Mouse (Mus musculus) kidney, postnatal 4 days (tissue): ENCODE measurements around the gene Dntt.
A peak's percentile ranks its signal among the peaks of the same experiment; 100 is the strongest.

ENCODE experiments used
- DNase-seq, 2 experiments: peaks; one replicate each; pipeline ENCODE4 v3.0.0; 2021; ENCODE audit warnings: mixed read lengths in 2 of 2

The Dntt gene

DNA sequence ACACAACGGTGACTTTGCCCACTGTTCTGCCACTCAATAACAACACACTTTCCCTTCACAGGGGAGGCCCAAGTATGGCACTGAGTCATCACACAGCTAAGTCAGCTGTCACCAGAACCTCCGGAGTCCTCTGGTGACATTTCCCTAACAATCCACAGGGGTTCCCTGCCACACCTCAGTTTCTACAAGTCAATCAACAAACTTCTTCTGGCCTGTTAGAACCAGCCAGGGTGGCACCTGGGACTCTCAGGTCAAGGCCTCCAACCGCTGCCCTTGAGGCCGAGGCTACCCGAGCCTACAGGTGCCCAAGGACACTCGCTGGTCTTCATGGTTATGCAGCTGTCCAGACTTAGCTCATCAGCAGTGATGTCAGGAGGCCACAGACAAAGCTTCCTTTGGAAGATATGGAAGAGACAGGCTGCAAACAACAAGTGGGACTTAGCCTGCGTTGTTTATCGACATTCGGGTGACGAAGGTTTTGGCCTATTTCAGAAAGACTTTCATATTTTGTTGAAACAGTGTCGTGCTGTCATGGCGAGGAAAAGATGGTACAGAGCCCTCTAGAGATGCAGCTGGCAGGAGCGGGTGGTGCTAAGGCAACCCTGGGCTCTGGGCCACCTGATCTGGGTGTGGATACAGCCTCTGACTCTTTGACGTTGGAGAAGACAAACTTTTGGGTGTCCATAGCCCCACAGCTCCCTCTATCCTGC lies 44.8 kb downstream of the Dntt start:
- DNase-seq, result no peak

DNA sequence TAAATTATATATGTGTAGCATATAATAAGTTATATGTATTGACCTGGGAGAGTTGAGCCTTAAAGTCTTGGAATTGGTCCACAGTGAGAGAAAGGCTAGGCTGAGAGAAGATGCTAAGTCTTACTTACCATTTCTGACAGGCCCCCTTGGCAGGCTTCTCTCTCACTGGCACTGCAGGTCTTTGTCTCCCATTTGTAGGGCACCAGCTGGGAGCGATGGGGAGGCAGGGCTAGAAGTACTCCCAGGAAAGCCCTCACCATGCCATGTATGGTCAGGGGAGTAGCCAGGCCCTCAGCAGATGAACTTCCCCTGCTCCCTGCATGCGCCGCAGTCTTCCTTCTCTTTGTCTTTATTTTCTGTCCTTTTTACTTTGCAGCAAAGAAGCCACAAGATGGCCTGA lies 47.8 kb downstream of the Dntt start, which contains the start of gene Opalin:
TSS of gene Opalin (minus strand) at position 208 of the 400 bp plus-strand sequence.
- no peak for DNase-seq

DNA sequence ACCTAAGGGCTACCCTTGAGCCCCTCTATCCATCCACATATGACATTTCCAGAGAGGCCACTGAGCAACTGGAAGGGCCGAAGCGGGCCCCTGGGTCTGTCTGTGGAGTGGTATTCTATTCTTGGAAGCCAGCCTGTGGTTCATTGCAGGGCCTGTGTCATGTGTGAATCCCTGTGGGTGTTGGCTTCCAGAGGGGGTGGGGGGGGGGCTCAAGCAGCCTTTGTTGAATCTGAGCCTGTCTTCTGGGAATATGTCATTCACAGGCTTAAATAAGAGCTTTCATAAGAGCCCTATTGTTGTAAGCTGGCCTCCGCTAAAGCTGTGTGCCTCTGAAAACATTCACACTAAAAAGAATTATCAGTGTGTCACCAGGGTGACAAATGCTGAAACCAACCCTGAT lies 52.5 kb downstream of the Dntt start:
- no peak for DNase-seq

DNA sequence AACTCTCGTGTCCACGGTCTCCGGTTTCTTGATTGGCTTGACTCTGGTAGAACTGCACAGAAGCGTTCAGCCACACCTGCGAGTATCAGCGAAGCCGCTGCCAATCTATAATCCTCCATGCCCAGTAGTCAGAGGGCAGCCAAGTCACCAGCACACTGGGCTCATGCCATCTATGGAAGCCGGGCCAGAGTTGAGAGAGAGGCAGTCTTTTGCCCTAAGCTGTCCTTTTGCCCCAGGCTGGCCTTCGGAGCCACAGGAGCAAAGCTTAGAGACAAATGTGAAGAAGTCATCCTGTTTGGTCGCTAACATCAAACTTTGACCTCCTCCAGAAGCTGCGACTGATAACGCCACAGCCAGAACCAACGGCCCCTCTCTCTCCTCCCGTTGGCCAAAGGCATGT lies 54.6 kb downstream of the Dntt start:
- no peak for DNase-seq

DNA sequence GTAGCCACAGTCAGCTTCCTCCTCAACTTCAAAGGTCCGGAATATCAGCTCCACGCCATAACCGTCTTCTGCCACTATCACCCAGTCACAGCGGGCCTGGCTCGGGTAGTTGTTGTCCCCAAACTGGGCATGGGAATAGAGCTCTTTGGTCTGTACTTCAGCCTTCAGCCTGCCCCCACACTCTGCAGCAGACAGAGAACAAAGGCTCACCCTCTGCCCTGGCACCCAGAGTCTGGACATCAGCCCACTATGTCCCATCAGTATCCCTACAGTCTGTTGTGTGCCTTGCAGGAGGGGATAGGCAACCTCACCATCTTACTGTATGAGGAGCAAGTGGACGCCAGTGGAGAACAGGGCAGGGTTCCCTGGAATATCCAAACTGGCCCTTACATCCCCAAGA lies 57.2 kb downstream of the Dntt start:
- DNase-seq, result no peak

DNA sequence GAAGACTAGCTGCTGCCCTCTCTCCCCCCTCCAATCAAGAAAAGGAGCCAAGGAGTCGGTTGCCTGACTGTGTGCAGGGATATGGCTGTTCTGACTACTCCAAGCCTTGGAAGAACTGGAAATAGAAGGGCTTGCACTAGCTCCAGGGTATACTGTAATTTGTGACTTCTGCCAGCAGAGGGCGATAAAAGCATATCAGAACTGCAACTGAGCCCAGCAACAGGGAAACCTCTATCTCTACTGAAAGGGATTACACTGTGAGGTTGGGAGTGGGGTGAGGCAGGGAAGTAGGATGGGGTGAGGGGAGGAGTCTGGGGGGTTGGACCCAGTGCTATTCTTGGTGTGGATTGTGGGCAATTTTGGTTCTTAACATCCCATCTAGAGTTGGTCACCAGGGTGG lies 57.6 kb downstream of the Dntt start:
- DNase-seq, result peak; percentile 76 to 77

DNA sequence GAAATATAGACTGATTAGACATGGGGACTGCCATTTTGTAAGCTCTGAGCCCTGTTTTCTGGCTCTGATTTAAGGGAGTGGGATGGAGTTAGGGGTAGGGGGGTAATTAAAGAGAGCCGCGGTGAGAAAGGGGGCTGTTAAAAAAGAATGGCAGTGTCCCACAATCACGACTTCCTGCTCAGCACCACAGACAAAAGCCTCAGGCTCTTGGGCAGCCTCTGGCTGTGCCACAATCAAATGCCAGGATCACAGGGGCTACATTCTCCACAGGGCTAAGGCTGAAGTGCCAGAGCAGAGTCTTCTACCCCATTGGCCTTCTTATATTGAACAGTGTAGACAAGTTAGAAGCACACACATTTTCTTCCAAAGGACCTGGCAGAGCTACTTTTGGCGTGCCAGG lies 58.8 kb downstream of the Dntt start:
- no peak for DNase-seq

DNA sequence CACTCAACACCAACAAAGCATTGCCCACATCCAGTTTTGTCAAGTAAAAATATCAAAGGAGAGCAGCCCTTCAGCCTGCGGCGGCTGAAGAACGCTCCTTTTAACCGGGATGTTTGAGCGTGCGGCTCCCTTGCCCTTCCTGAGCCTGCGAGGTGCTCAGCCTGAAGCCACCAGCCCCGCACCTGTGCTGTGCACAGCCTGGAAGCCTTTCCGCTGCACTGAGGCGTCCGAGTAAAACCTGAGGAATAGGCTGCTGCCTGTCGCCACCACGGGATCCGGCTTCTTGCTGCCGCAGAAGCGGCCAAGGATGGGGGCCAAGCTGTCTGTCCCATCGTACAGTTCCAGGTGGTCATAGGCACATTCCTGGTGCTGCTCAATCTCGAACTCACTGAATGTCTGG lies 59.4 kb downstream of the Dntt start:
- DNase-seq, result peak; percentile 15 to 23

DNA sequence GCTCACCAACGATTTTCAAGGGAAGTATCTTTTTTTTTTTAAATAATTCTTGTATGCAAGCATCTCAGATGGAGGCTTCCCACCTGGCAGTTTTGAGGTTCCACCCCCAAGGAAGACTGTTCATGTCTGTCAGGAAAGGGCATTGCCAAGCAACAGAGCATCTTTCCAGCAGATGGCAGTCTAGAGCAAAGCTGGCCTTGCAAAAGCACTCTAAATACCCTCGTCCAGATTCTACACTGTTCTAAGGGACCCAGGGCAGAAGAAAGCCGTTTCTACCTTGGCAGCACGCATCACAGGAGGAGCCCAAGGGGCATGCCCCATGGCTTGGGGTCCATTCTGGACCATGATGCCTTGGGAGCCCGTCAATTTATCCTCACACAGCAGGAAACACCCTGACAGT lies 60.8 kb downstream of the Dntt start:
- peak; percentile 70 to 74 for DNase-seq

DNA sequence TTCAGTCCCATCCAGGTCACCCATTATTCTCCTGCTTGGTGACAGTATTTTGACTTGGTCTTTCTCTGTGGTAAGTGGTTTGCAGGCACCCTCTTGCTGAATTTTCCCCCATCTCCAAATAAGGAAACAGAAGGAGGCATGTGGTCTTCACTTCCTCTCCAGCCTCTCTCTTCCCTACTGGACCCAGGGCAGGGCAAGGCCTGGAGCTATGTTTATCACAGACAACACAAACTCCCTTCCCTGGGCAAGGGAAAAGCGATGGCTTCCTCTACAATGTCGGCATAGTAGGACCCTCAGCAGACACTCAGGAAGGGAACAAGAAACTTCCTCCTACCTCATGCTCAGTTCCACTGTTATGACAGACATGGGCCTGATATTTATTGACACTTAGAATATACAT lies 62.8 kb downstream of the Dntt start:
- no peak for DNase-seq

DNA sequence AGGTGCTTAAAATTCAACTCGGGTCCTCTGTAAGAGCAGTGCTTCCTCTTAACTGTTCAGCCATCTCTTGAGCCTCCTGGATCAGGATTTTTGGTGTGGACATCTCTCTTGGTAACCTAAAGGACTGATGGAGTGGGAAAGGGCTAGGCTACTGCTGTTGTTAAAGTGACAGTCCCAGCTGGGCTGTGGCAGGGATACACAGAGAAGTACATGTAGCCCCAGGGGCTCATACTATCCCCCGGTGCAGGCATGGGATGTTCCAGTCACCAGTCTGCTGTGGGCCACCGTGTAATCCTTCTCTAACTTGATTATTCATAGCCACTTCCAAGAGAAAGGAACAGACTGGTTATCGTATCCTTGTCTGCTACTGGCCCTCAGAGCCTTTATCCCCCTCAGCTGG lies 68.0 kb downstream of the Dntt start:
- no peak for DNase-seq

DNA sequence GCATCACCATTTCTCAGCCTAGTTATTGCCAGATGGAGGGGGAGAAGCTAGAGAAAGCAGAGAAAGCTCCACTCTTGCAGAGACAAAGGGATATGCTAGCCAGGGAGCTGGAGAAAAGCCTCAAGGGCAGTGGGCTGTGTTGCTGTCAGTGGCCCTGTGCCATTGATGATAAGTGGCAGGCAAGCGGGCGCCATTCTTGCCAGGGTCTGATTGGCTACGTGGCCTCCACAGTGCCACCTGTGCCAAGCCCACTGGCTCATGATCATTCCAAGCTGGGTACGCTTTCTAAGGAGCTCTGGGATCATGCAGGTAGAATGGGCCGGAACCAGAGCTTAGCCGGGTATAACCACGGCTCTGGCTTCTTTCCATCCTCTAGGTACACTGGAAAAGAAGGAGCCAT lies 71.8 kb downstream of the Dntt start:
- DNase-seq, result no peak

DNA sequence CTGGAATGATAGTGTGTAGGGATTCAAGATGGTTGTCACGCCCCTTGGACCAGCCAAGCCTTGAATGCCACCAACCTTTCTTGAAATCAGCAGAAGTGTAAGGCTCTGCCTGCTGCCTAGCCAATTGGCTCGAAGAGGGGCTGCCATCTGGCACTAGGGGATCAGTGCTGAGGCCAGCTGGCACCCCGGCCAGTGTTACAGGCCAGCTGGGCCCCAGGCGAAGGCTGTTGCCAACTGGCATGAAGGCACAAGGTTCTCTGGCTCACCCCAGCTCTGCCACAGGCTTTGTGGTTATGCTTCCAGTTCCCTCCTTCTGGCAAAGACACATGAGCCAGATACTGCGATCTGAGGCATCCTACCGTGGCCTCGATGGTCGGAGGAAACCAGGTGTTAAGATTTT lies 72.3 kb downstream of the Dntt start:
- no peak for DNase-seq

DNA sequence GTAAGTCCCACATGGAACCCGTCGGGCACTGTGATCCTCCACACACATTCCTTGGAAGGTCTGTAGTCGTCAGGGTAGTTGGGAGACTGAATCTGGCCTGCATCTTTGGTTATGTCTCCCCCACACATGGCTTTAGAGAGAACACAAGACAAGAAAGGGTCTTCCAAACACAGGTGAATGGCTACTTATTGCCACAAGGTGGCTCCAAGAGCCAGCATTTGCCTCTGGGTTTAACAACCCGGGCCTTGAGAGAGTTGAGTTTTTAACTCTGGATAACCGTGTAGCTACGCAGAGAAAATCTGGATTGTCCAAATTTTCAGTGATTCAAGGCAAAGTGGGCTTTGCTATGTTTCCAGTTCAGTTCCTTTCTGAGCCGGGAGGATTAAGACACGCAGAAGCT lies 75.8 kb downstream of the Dntt start:
- DNase-seq, result peak; percentile 40 to 53

DNA sequence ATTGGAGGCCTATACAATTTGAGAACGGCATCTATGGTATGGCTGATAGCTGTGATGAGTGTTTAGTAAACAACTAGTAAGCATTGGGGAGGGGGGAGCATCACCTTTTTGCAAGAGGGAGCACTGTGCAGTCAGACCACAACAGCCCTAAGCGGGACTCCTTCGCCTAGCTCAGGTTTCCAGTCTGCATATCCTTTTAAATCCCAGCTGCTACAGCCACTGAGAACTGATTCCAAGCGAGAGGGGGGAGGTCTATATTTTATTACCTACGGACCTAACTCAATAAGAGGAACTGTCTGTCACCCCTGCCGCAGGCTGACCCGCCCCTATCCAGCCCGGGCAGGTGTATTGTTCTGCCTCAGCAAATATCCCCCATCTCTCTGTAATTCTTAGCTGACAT lies 78.5 kb downstream of the Dntt start:
- no peak for DNase-seq

DNA sequence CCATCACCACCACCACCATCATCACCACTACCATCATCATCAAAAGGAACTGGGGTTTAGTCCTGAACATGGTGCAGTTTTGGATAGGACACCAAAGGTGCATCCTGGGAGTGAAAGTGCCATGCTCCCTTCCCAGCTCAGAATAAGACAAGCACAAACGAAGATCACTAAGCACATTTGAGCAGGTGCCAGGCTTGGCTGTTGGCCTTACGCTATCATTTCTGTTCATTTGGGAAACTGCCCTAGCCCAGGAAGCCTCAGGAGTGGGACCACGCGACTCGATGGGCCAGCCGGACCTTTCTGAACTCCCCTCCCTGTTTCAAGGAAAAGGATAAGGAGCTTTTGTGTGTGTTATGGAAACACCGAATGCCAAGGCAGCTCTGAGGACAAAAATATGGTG lies 79.6 kb downstream of the Dntt start:
- DNase-seq, result no peak
